Mouse (Mus musculus): ENCODE measurements around the gene Slc34a3.

Gene Slc34a3

GRCm38 (mm10) chr2:25252331-25252730 is 18.2 kb upstream of the Slc34a3 start:
- no peak for DNase-seq (ENCODE audit: low spot score in 2 of 2)

- DNase-seq (ENCODE audit: low spot score in 2 of 2) = no peak
These were observed 12.3 kb upstream of the Slc34a3 start, which contains the start of gene AL732309.1 for GRCm38 (mm10) chr2:25246183-25247072. AL732309.1 (minus strand) TSS chr2:25246863.

DNA sequence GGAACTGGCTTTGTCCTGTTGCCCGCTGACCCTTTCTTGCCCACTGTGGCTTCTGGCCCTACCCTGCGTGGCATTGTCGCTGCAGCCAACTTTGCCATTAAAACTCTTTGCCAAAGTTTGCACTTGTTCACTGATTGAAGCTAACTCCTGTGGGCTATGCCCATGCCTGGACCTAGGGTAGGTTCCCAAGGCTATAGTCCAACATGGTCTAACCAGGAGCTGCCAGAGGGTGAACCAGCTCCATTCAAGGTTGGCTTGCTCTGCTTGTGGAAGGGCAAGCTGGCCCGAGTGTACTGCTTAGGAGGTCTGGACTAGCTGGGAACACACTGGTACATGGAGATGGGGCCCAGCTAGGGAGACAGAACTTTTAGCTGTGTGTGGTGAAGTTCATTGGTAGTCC is 10.0 kb upstream of the Slc34a3 start:
- DNase-seq (ENCODE audit: low spot score in 2 of 2) = no peak

DNA sequence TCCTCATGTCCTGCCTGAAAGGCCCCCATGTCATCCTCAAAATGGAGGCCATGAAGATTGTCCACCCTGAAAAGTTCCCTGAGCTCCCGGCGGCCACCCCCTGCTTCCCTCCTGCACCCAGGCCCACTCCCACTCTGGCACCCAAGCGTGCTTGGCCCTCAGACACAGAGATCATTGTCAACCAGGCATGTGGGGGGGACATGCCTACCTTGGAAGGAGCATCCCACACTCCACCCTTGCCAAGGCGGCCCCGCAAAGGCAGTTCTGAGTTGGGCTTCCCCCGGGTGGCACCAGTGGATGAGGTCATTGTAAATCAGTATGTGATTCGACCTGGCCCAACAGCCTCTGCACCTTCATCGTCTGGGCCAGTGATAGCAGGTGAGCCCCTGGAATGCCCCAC is 9.2 kb upstream of the Slc34a3 start:
- no peak for DNase-seq (ENCODE audit: low spot score in 2 of 2)

DNA sequence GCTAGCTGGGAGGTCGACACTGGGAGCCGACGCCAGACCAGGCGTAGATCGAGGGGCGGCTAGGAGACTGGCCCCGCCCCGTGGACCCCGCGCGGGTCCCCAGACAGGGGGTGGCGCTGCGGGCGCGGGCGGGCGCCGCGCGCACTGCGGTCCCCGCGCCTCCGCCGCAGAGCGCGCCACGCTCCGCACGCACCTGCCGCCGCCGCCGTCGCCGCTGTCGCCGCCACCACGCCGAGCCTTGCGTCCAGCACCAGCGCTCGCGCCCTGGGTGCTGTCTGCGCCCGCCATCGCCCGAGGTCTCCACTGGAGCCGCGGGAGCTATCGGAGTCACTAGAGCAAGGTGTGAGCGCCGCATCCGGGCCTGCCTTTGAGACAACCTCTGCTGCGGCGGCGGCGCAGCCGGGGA is 7.9 kb upstream of the Slc34a3 start, which contains the start of the genes Rnf208 and Cysrt1:
Gene Rnf208, plus strand, starts transcription at position 155 of the 406 bp plus-strand sequence.
Gene Cysrt1, minus strand, starts transcription at position 352 of the 406 bp plus-strand sequence.
- DNase-seq (ENCODE audit: low spot score in 2 of 2) = peak; percentile 42 to 45

DNA sequence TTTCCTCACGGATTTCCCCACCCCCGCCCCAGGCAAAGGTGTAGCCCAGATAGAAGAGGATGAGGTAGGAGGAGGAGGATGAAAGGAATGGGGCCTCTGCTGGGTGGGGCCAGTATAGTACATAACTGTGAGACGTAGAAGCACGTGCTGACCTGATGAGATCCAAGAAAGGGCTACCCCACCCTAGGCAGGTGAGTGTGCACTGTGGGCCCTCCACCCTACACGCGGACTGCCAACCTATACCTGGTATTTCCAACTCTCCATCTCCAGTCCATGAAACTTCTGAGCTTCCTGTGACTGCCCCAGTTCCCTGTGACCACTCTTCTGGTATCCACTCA is 7.2 kb upstream of the Slc34a3 start:
- no peak for DNase-seq (ENCODE audit: low spot score in 2 of 2)

DNA sequence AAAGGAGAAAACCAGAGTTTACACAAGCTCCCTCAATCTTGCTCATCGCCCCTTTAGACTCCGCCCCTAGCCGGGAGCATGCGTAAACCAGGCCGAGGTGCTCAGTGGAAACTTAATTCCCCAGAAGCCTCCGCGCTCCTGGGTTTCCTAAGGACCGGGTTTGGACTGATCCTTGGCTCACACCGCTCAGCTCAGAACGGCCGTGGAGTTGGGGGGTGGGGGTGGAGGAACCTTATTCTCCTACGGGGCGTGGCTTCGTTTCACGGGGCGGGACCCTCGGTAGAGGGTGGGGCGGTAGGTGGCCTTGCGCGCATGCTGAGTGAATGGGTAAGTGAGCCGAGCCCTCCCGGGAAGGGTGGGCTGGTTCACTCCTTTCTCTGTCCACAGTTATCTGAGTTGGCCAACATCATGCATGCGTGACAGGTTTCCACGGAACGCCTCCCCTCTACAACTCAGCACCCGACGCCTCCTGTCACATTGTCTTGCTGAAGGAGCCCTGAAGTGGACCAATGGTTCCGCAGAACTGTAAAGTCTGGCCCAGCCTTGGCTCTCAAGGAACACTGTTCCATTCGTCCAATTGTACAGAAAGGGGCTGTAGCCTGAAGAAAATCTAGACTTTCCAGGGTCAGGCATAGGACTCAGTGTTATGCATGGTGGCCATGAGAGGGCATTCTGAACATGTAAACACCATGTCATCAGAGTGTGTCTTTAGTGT is 6.7 kb upstream of the Slc34a3 start:
- peak; percentile 69 to 70 for DNase-seq (ENCODE audit: low spot score in 2 of 2)

DNA sequence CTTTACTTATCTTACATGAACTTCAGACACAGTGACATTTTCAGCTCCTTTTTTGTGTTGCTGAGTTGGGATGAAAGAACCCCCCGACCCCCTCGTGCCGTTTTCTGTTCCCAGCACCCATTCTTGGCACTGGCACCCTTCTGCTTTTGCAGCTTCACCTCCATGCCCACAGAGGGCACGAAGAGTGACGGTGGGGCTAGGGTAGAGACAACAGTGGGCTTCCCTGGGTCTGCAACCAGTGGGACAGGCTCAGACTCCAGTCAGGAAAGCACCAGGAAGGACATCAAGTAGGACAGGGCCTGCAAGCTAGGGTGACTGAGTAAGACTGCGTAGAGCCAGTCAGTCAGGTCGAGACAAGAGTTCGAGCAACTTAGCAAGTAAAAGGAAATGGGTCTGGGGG is 6.1 kb upstream of the Slc34a3 start:
- DNase-seq (ENCODE audit: low spot score in 2 of 2) = no peak

GRCm38 (mm10) chr2:25239766-25240165 is 5.6 kb upstream of the Slc34a3 start:
- no peak for DNase-seq (ENCODE audit: low spot score in 2 of 2)

DNA sequence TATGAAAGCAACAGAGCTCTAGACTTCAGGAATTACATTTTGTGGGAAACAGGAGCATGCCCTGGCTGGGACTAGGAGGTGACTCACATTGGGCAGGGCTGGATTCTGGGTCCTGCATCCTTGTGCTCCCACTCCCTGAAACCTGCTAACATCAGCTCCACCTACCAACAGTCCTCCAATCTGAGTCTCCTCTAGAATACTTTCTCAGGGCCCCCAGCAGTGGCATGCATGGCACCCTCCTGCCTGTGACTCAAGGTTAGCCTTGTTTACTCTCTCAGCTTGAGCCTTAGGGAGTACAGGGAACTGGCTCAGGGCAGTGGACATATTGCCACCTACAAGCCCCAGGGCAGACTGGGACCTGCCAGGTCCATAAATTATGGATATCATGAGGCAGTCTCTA is 3.9 kb upstream of the Slc34a3 start:
- no peak for DNase-seq (ENCODE audit: low spot score in 2 of 2)

- no peak for DNase-seq (ENCODE audit: low spot score in 2 of 2)
These were observed 3.4 kb upstream of the Slc34a3 start for GRCm38 (mm10) chr2:25237522-25237921.

GRCm38 (mm10) chr2:25236614-25237013 is 2.5 kb upstream of the Slc34a3 start, which contains the start of gene Rnf224:
Rnf224 (minus strand) TSS chr2:25236787.
- no peak for DNase-seq (ENCODE audit: low spot score in 2 of 2)

DNA sequence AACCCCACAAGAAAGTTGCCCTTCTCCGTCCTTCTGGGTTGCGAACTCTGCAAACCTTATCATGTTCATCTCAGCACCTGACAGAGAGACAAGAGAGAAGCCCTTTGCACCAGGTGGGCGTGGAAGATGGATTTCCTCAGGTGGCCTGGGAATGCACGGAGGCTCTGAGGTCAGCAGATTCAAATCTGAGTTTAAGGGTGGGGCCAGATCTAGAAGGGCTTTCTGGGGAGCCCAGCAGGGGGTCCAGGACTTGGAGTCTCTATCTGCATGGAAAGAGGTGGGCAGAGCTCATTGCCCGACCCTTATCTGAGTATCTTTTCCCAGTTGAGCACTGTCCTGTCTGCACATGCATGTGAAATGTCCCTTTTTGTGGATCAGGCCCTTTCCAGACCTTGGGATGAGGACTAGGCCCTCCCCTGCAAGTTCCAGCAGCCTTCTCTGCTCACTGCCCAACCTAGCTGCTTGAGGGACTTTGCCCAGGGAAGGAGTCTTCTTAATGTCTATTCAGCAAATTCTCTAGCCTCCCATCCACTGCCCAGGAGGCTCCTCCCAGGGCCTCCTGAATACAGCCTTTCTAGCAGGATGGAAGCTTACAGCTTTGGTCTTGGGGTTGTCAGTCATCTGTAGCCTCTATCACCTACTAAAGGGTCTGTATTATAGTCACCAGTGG is 522 bp upstream of the Slc34a3 start:
- DNase-seq (ENCODE audit: low spot score in 2 of 2) = no peak

DNA sequence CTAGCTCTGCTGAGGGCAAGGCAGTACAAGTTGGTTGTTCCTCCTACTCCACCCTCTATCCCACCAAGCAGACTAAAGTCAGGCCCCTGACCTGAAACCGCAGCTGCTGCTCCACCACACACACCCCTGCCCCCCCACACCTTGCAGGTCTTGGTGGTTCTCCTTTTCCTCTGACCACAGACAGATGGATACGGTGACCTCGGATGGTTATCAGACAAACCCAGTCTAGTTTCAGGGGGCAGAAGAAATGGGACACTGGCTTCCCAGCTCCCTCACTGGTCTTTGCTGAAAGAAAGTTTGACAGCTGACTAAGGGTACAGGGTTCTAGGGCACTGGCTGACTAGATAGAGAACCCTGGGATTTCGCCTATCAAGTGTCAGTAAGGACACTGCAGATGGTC is 743 bp downstream of the Slc34a3 start:
- DNase-seq (ENCODE audit: low spot score in 2 of 2) = no peak

DNA sequence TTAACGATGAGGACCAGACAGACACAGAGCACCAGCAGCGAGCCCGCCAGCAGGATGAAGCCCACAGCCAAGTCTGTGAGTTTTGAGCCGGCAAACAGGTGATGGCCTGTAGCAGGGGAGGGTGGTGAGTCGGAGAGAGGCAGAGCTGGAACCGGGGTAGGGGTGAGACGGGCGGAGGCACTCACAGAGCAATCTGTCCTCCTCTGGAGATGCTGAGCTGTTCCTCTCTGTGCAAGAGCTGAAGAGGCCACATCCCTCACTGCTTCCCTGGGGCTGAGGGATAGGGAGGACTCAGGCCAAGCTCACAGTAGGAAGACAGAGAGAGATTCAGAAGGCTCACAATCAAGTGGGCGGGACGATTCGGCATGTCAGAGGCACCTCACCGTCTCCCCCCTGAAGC is 3.1 kb downstream of the Slc34a3 start:
- no peak for DNase-seq (ENCODE audit: low spot score in 2 of 2)

DNA sequence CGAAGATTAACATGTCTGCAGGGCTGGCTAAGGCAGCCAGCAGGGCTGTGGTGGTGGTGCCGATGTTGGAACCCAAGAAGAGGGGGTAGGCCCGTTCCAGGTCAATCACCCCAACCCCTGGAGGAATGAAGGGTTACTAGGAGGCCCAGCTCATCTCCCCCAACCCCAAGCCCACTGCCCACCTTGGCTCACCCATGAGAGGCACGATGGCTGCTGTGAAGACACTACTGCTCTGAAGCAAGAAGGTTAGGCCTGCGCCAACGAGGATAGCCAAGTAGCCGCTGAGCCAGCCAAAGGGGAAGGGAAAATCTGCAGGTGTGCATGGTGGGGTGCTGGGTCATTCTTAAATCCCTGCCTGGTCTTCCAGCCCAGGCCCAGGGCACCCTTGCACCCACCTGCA is 3.6 kb downstream of the Slc34a3 start:
- no peak for DNase-seq (ENCODE audit: low spot score in 2 of 2)

GRCm38 (mm10) chr2:25229582-25229981 is 4.6 kb downstream of the Slc34a3 start:
- DNase-seq (ENCODE audit: low spot score in 2 of 2) = no peak

- no peak for DNase-seq (ENCODE audit: low spot score in 2 of 2)
These were observed 5.1 kb downstream of the Slc34a3 start for GRCm38 (mm10) chr2:25228995-25229530.

GRCm38 (mm10) chr2:25228431-25228889 is 5.7 kb downstream of the Slc34a3 start:
- DNase-seq (ENCODE audit: low spot score in 2 of 2) = peak; percentile 81 to 86

DNA sequence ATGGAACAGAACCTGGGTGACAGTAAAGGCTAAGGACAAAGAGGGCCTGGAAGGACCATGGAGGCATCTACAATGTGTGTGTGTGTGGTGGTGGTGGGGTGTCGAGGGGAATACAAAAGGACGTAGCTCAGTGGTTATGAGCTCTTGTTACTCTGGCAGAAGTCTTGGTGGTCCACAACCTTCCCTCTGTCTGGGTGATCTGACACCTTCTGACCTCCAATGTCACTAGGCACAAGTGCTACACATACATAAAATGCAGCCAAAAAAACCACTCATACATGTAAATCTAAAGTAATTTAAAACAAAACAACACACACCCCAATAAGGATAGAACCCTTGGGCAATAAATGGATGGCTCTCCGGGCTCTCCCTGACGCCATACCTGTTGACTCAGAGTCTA is 6.8 kb downstream of the Slc34a3 start:
- no peak for DNase-seq (ENCODE audit: low spot score in 2 of 2)

- DNase-seq (ENCODE audit: low spot score in 2 of 2) = peak; percentile 31 to 44
These were observed 7.3 kb downstream of the Slc34a3 start for GRCm38 (mm10) chr2:25226864-25227263.
